Mouse (Mus musculus) CD4-positive, CD25-positive, alpha-beta regulatory T cell, adult 2 months (primary cell): ENCODE results near the gene Ppp1r9b.

Experiments
- DNase-seq: peaks from one replicate; pipeline ENCODE4 v3.0.0-alpha.2; 2012; ENCODE audit warnings: low read depth, low spot score

Ppp1r9b gene

DNA sequence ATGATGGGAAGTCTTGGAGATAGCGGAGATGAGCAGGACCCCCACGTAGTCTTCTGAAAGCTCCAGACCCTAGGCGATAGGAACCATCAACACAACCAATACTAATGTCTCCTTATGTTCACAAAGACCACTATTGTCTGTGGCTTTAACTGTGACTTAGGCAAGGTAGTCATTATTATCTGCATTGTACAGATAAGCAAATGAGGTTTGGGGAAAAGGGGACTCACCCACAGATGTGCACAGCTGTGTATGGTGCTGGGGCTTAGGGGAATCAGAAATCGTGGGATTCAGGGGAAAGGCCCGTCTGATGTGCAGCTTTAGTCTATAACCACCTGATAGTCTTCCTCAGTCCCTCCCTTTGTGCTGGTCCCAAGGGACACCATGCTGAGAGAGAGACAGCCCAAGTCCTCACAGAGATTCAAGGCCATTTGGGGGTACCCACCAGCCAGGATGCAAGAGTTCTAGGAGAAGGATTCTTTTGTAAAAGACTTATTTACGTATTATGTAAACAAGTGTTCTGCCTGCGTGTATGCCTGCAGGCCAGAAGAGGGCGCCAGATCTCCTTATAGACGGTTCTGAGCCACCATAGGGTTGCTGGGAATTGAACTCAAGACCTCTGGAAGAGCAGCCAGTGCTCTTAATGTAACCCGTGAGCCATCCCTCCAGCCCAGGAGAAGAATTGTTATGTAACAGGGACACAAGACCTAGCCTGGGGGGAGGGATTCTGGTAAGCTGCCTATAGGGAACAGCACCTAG lies 31.6 kb downstream of the Ppp1r9b start:
- peak; percentile 40 for DNase-seq

DNA sequence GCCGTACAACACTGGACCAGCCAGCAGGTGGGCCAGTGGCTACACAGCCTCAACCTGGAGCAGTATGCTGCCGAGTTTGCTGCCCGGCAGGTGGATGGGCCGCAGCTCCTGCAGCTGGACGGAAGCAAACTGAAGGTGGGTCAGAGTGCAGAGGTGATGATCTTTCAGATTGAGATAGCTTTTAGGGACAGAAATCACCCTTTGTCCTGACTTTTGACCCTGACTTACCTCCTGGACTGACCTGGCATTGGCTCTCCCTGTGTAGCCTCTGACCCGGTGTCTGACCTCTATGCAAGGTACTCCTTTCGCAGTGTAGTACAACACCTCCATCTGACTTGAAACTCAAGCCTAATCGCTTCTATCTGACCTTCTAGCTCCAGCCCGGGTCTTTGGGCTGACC lies 32.6 kb downstream of the Ppp1r9b start:
- no peak for DNase-seq

DNA sequence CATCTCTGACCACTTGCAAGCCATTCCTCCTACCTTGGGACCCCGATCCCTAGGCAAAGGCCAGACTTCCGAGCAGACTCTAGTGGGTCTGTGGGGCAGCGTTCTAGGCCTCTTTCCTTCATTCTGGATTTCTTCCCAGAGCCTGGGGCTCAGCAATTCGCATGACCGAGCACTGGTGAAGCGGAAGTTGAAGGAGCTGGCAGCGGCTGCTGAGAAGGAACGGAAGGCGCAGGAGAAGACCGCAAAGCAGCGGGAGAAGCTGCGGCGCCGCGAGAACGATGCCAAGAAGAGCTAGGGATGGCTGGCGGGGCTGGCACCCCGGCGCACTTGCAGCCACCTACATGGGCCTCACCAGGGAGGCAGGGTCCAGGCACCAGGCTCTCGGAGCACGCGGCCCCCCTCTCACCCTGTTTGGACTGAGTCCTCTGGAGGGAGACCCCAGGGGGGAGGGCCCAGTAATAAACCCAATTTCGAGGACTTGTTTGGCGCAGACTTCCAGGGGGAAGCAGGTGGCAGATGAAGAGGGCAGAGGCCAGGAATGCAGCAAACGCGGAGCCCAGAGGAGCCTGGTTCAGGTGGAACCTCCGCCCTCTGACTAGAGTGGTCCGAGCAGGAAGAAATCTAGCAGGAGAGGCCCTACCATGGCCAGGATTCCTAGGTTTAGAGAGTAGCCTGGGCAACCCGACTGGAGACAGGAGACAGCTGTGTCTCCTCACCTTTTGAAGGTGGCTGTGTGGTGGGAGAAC lies 33.8 kb downstream of the Ppp1r9b start:
- no peak for DNase-seq

DNA sequence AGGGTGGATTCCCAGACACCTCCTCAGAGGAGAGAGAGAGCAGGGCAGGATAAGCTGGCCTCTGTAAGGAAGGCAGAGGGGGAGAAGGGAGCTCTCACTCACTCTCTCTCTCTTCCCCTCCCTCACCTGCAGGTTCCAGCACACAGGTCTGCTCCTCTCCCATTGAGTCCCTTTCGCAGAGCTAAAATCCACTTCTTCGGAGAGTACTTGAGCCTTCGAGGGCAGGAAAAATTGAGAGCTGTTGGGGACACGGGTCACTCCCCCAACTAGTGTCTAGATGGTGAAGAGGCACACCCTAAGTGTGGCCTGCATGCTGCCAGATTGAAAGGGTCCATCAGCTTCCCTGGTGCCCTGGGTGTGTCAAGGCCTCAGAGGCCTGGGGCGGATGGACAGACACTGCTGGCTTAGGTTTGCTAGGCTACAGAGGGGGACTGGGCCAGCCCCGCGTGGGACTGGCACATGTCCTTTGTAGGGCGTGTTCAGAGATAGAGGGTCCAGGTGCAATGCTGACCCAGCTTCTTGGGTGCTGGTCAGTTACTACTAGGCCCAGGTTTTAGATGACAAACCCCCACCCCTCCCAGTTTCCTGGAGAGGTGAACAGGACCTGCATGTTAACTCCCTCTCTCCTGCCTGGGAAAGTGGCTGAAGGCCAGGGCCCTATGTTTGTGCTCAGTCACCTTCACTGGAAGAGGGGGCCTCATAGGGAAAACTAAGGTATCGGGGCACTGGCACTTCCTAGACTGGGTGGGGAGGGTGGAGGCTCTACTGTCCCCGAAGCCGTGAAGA lies 34.6 kb downstream of the Ppp1r9b start:
- DNase-seq, result no peak

DNA sequence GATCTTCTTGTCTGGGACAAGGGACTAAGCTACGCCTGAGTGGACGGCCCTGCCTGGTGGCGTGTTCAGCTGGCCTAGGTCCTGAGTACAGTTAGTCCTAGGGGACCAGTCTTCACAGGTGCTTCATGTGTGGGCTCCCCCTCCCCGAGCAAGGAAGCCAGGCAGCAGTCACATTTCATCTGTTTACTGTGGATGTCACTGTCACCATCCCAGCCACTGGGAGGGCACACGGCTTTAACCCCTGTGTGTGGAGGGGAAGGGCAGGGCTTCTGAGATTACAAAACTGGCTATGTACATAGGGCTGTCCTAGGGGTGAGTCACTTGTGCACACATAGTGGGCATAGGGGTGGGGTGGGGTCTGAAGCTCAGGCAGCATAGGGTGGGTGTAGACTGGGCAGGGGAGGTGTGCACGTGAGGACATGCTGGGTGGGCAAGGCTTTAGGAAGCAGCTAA lies 35.3 kb downstream of the Ppp1r9b start:
- no peak for DNase-seq

DNA sequence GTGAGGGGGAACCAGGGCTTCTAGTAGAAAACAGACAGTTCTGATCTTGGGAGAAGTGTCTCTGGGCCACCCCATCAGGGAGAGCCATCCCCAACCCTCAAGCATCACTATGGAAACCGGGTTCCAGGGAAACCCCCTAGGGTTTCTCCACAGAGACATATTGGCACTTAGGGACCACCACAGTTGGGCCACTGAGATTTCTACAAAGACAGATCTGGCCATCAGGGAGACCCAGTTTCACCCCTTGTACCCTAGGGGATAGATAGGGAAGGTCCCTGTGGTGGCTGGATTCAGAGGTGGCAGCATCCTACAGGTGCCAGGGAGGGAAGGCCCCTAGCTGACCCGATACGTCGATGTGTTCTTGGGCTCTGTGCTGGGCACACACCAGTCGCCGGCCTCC lies 36.0 kb downstream of the Ppp1r9b start:
- DNase-seq, result no peak

DNA sequence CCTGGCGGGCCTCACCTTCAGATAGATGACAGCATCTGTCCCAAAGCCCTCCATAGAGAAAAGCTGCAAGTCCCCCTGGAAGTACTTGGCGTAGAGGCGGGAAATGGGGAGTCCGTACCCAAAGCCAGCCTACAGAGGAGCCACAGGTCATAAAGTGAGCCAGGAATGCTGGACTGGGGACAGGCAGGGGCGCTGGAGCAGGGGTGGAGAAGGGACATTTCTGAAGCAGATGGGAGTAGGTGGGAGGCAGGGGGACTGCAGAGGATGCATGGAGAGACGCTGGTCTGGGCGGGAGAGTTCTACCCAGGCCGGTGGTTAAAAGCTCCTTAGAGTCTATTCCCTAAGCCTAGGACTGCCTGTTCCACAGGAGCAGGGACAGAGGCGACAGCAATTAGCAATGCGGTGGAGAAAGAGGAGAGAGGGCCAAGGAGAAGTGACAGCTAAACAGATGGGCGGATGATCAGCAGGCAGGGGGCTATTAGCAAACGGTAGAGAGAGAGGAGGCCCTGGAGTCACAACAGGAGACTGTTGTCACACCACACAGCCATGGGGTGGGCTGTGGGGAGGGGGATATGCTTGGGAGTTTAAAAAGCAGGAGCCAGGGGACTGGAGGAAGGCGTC lies 37.1 kb downstream of the Ppp1r9b start:
- DNase-seq, result no peak

DNA sequence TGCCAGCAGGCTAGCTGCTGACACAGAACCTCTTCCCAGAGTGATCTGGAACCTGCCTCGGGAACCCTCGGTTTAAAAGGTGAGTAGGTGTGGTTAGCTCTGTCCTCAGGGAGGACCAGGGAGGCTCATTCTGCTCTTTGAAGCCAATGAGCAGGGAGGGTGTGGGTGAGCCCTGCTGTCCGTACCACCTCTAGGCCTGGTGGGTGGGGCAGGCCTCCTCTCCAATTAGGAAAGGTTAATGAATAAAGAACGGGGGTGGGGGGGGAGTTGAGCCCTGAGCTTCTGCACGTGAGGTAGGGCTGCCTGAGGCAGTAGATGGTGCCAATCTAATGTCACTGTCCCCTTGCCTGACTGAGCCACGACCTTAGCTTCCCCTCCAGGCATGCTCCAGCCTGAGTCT lies 42.1 kb downstream of the Ppp1r9b start:
- no peak for DNase-seq

DNA sequence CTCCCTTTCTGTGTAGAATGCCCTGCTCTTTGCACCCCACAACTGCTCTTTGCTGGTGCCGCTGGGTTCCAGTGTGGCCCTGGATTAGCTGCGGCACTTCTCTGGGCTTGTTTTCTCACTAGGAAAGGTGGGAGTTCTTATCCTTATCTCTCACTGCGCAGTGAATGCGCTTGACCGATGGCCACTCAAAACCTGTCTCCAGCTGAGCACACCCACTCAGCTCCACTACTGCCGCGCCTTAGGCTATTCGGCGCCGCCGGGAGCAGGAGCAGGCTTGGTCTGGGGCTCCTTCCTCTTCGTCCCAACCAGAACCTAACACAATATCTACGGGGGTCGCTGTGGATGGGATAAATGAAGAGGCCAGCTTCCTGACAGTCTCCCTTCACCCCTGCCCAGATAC lies 42.8 kb downstream of the Ppp1r9b start:
- DNase-seq, result no peak

DNA sequence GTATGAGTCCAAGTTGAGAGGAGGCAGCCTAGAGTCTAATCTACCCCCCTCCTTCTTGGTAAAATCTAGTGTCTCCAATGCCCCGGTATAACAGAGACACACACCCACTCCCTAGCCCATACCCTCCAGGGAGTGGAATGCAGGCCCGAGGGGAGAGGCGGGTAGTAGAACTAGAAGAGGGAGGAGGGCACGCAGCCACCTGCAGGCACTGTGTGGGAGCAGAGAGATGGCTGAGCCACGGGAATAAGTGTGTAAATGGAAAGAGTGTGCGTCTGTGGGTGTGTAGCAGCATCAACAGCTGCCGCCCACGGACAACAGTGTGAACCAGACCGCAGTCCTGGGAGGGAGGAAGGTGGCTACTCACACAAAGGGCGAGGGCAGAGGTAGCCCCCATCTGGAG lies 44.1 kb downstream of the Ppp1r9b start:
- DNase-seq, result no peak

DNA sequence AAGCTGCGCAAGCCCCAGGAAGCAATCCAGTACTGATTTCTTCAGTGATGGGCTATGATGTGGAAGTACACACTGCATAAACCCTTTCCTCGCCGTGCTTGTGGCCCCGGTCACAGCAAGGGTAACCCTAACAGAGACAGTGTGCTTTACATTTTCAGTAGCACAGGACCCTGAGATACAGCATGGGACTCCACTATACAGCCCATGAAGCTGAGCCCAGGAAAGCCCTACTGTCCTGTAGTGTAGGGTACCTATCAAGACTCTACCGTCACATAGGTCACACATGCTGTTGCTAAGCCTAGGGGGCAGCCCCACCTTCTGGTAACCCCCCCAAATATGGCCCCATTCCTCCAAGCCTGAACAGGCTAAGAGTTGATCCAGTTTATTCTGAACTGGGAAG lies 45.7 kb downstream of the Ppp1r9b start:
- DNase-seq, result no peak

DNA sequence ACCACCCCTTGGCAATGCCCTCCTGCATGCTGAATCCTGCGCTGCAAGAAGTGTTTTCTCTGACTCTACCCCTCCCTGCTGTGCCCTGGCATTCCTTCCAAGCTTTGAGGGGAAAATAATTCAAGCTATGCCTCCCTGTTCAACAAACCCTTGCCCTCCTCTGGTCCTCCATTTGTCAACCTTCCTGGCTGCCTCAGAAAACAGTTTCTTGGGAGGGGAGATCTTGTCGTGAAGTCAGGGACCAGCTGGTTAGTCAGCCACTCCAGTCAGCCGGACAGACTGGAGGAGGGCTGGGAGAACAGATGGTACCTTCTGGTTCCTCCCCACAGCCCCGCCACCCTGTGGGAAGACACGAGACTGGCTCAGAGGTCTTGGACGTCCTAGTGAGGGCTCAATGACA lies 46.5 kb downstream of the Ppp1r9b start:
- no peak for DNase-seq

DNA sequence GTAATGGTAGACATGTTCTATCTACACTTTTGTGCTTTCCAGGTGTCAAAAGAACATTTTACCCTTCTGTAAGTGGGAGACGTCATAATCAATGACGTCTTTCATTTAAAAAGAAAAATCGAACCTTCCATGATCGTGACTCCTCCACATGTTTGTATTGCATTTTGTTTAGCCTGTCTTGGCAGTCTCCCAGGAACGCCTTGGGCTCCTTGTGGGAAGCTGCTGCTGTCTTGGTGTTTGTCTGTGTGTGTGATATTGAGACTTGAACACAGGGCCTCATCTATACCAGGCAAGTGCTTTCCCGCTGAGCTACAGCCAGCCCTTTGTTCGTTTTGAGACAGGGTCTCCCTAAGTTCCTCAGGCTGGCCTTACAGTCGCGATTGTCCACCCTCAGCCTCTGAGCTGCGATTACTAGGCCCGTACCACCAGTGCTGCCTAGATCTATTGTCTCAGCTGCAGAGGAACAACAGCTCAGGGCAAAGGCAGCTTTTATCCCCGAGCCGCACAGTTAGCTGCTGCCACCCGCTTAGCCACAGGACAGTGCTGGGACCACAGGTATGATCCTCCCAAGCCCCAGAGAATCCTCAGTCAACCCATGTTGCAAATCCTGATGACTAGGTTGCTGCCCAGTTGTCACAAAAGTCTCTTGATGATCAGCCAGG lies 47.5 kb downstream of the Ppp1r9b start:
- no peak for DNase-seq

DNA sequence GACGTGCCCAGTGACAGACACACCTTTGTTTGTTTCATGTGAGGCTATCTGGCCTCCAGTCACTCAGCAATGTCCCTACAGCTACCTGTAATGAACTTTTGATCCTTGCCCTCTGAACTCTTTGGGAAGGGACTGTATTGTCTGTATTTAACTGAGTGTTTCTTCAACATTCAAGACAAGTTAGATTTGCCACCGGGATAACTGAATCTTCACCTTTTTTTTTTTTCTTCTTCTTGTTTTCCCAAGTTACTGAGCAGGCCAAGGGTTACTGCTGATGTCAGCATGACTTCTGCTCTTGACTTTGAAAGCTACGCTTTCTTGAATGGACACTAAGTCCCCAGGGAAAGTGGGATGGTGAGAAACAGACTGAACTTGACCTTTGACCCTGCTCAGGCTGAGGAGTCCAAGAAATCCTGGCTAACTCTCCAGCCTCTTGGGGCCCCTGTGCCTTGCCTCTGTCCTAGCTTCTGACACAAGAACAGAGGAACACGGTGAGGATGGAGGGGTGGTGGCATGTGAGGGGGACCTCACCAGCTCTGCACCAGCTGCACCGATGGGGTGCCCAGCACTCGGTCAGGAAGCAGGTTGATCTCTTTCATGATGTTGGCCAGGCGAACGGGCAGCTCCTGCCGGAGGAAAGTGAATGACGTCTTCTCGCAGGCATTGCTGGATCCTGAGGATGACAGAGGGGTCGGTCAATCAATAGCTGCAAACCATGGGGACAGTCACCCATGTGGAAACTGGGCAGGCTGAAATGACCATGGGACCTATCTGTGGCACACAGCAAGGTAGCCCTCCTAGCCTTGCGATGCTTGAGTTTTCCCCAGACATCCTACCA lies 48.2 kb downstream of the Ppp1r9b start:
- no peak for DNase-seq

DNA sequence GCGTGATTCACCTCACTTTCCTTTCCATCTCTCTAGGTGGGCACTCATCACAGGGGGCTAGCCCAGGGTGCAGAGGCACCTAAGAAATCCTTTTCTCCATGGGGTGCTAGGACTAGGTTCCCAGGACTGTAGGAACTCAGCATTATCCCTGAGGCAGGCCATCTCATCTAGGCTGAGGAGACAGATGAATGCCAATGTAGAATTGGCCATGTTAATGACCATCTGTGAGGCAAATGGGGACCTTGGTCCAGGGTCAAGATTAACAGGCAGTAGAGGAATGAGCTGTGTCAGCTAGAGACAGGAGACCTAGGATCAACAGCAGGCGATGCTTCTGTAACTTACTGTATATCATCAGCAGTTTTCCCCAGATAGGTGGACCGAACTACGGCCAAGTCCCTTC lies 48.9 kb downstream of the Ppp1r9b start:
- no peak for DNase-seq

DNA sequence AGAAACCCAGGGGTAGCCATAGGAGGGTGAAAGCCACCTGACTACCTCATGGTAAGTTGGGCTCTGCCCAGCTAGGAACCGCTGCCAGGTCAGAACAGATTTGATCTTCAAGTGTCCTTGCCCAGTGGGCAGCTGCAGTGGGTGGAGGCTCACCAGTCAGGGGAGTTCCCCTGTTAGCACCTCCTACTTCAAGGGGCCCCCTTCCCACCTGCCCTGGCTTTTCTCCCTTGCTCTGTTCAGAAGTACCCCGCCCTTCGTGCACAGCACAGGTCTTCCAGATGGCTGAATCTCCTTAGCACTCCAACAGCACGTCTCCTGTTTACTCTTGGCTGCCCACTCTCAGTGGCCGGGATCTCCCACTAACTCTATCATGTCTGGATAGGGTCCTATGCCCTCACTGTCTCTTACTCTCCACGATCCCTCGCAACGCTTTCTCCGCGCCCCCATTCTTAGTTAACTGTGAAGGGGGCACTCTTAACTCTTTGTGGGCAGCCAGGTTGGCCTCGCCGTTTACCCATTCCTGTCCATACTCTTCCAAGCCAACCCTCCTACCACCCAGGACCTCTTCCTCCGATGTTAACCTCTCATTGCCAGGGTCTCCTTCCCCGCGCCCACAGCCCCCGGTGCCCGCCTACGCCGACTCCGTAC lies 49.8 kb downstream of the Ppp1r9b start:
- peak; percentile 36 for DNase-seq

DNA sequence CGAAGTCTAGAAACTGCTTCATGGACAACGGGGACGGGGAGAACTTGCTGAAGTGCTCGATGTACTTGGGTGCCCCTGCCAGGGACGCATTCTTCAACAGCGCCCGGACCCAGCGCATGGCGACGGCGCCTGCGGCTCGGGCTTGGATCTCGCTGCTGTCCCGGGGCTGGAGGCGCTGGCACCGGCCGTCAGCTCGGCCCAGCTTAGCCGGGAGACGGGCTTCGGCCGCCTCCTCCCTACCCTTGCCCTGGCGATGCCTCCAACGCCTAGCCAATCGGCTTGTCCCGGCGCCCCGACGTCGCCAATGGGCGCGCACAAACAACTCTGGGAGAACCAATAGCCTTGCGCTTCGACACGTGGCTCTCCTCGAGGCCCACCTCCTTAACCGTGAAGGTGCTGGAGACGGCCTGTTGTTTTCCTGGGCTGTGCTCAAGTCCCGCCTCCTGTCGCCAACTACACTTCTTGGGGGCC lies 50.3 kb downstream of the Ppp1r9b start, which contains the start of gene Pdk2:
Gene Pdk2 (minus strand): TSS at position 216 of the 471 bp plus-strand sequence.
- DNase-seq, result peak; percentile 94

DNA sequence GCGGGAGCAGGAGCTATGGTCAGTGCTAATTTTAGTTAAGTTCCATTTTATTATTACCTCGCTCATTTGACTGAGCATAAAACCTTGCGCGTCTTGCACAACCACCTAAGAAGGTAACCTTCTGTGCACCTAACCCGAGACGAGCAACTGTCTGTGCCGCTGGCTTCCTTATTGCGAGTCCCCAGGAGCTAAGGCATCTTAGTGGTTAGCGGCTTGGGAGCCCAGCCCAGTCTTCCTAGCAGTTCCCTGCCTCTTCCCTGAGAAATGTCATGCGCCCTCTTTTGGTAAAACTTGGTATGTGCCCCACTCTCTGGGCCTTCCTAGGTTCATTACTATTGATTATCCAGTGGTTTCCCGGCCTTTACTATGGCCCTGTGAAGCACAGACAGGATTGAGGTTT lies 51.3 kb downstream of the Ppp1r9b start:
- peak; percentile 78 for DNase-seq

DNA sequence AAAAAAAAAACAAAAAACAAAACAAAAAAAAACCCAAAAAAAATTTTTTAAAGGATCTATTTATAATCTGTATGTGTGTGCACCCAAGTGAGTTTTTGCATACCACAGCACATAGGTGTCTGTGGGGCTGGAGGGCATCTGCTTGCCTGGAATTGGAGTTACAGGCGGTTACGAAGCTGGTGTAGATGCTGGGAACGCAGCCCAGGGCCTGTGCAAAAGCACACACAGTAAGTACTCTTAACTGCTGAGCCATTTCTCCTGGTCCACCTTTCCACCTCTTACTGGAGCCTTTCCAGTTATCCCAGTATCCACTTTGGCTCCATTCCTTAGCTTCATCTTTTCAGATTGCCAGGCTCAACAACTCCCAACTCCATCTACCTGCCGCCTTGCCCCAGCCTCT lies 52.2 kb downstream of the Ppp1r9b start:
- no peak for DNase-seq

DNA sequence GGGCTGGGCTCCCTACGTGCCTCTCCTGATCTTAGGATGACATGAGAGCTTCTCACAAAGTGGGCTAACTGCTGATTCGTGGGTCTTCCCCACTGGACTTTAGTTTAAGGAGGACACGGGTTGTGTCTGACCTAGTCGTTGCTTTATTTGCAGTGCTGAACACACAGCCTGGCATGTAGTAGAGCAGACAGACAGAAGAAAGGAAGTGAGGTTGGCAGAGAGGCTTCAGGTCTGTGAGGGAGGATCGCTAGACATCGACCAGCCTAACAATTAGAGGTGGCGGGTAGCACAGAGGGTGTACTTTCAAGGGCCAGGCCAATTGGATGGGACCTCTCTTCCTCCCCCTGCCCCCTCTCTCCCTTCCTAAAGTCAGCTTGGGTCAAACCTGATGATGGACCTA lies 52.8 kb downstream of the Ppp1r9b start:
- no peak for DNase-seq
